Mouse (Mus musculus) retina, embryonic 14.5 days (tissue): ENCODE results near the gene Nudt14.
A peak's percentile ranks its signal among the peaks of the same experiment; 100 is the strongest.

ENCODE experiments used
- DNase-seq: peaks from one replicate; pipeline ENCODE4 v3.0.0-alpha.2; 2015; ENCODE audit warnings: low spot score

Nudt14 gene

GRCm38 (mm10) chr12:112941776-112942713 is at the start of gene Nudt14:
Gene Nudt14, minus strand, starts transcription at chr12:112942124.
- peak; percentile 83 for DNase-seq

GRCm38 (mm10) chr12:112991444-112991843 is 49.5 kb upstream of the Nudt14 start:
- DNase-seq = no peak

GRCm38 (mm10) chr12:112990706-112991405 is 48.9 kb upstream of the Nudt14 start:
- DNase-seq = no peak

- peak; percentile 35 for DNase-seq
These were observed 46.0 kb upstream of the Nudt14 start for GRCm38 (mm10) chr12:112987877-112988276.

- peak; percentile 34 for DNase-seq
These were observed 43.4 kb upstream of the Nudt14 start for GRCm38 (mm10) chr12:112985346-112985745.

GRCm38 (mm10) chr12:112982031-112982430 is 40.1 kb upstream of the Nudt14 start:
- DNase-seq = no peak

- no peak for DNase-seq
These were observed 35.2 kb upstream of the Nudt14 start for GRCm38 (mm10) chr12:112977156-112977555.

- peak; percentile 83 for DNase-seq
These were observed 34.6 kb upstream of the Nudt14 start, which contains the start of gene Btbd6 for GRCm38 (mm10) chr12:112976371-112977073. Gene Btbd6, plus strand, starts transcription at chr12:112976482.

GRCm38 (mm10) chr12:112974736-112975135 is 32.8 kb upstream of the Nudt14 start:
- DNase-seq = no peak

- no peak for DNase-seq
These were observed 27.7 kb upstream of the Nudt14 start for GRCm38 (mm10) chr12:112969616-112970015.

GRCm38 (mm10) chr12:112968943-112969342 is 27.0 kb upstream of the Nudt14 start:
- DNase-seq = no peak

GRCm38 (mm10) chr12:112965783-112966182 is 23.9 kb upstream of the Nudt14 start:
- DNase-seq = no peak

GRCm38 (mm10) chr12:112961872-112962271 is 19.9 kb upstream of the Nudt14 start:
- no peak for DNase-seq

GRCm38 (mm10) chr12:112961428-112961827 is 19.5 kb upstream of the Nudt14 start:
- DNase-seq = no peak

- no peak for DNase-seq
These were observed 17.5 kb upstream of the Nudt14 start for GRCm38 (mm10) chr12:112959421-112959820.

GRCm38 (mm10) chr12:112958303-112958702 is 16.4 kb upstream of the Nudt14 start:
- DNase-seq = peak; percentile 69

GRCm38 (mm10) chr12:112955800-112956199 is 13.9 kb upstream of the Nudt14 start:
- DNase-seq = peak; percentile 86

- no peak for DNase-seq
These were observed 11.1 kb upstream of the Nudt14 start for GRCm38 (mm10) chr12:112952926-112953565.

GRCm38 (mm10) chr12:112952433-112952832 is 10.5 kb upstream of the Nudt14 start:
- DNase-seq = no peak

- DNase-seq = no peak
These were observed 9.4 kb upstream of the Nudt14 start for GRCm38 (mm10) chr12:112951150-112951842.

- DNase-seq = no peak
These were observed 8.8 kb upstream of the Nudt14 start for GRCm38 (mm10) chr12:112950761-112951129.
